Mouse (Mus musculus) spleen, adult 18-20 months (tissue): ENCODE data around the gene Plcb4.

Experiments used
- DNase-seq, 2 experiments: peaks; one replicate each; pipeline ENCODE4 v3.0.0; 2022; ENCODE audit warnings: mixed read lengths in 2 of 2

Plcb4 gene

DNA sequence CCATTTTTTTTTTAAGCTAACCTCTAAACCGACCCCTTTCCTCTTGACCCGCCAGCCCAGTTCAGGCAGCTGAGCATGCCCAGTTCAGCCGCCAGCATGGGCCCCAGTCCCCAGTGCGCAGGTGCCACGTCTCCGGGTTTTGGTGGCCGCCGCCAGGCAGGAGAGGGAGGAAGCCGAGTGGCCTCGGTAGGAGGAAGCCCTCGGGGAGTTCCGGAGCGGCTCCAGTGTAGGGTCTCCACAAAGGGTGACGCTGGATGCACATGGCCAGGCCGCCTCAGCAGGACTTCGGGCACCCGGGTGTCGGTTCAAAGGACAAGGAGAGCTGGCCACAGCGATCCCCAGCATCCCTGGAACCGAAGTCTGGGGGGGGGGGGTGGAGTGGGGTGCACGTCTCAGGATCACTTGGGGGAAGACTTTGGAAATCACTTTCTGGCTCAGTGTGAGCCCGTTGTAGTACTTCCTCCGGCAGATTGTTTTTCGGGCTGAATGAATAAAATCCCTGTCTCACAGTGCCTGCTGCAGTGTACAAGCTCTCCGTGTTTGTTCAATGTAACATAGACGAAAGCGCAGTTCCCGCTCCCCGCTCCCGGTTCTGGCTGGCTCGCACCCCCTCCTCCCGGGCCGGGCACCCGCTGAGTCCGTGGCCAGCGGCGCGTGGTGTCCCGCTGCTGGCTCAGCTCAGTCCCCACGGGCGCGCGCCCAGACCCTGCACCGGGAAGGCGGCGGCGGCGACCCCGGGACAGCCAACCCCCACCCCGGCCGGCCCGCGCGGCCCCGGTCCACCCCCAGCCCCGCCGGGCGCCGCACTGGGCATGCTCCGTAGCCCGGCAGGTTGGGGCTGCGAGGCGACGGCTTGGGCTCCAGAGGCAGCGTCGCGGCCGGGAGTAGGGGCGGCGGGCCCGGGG lies at the start of gene Plcb4:
Gene Plcb4 (plus strand): TSS at position 526 of the 905 bp plus-strand sequence.
- DNase-seq, result peak; percentile 39 to 43

GRCm38 (mm10) chr2:135614651-135615261 lies 44.1 kb upstream of the Plcb4 start:
- no peak for DNase-seq

DNA sequence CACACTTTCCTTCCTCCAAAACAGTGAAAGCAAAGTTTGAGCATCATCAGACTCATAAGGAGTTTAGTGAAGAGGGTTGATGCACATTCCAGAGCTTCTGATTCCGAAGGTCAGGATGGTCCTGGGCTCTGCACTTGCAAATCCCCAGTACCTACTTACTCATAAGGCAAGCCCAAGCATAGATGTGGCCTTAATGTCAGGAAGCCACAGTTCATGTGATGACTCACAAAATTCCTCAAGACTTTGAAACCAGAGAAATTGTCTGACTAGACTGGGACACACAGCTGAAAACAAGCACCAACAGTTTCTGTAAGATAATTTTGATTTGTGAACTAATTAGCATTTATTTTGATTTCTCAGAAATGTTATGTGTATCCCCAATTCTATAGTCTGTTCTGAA lies 42.7 kb upstream of the Plcb4 start:
- DNase-seq, result no peak

GRCm38 (mm10) chr2:135618551-135618950 lies 40.3 kb upstream of the Plcb4 start:
- no peak for DNase-seq

- DNase-seq, result no peak
Observed at GRCm38 (mm10) chr2:135619956-135620355, 38.9 kb upstream of the Plcb4 start.

DNA sequence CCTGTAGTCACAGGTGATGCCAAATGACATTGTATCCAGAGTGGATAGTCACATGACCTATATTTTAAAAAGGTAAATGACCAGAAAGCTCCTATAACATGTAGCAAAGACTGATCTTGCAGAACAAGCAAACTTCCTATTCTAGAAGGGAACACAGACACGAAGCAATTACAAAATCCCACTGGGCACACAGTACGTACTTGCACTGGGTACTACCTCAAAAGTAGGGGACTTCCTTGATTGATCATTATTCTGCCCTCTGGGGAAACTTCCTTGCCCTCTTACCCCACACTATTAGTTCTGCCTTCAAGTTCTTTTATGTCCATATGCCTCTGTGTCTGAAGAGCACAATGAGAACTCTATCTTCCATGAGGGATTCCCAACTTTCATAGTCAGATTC lies 31.0 kb upstream of the Plcb4 start:
- no peak for DNase-seq

GRCm38 (mm10) chr2:135637227-135637626 lies 21.6 kb upstream of the Plcb4 start:
- DNase-seq, result no peak

DNA sequence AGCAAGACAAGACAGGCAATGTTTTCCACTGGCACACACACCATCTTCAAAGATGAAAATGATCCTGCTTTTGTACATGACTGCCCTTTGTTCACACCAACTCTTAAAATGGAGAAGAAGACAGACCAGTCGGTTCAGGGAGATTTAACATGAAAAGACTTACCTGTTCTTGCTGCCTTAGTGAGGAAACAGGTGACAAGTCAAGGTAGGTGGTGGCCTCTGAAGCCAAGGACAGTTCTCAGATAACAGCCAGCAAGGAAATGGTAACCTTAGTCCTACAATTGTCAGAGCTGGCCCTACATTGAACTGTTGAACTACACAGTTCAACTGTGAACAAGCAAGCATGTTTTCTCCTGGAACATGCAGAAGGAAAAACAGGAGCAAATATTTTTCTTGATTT lies 17.8 kb upstream of the Plcb4 start:
- no peak for DNase-seq

- no peak for DNase-seq
Observed at GRCm38 (mm10) chr2:135641636-135642035, 17.2 kb upstream of the Plcb4 start.

- DNase-seq, result no peak
Observed at GRCm38 (mm10) chr2:135646226-135646625, 12.6 kb upstream of the Plcb4 start.

DNA sequence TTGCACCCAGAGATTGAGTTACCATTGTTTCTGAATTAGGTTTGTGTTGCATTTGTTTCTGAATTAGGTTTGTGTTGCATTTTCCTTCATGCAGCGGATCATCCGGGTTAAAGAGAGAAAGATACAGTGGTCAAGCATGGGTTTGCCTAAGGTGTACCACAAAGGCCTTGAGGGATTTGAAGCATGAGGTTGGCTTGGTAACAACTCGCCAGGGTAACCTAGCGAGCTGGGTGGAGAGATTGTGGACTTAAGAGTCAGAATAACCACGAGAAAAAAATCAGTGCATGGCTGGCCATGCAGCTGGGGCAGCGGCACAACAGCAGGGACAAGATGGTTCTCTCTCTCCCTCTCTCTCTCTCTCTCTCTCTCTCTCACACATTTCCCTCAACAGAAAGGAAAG lies 12.2 kb upstream of the Plcb4 start:
- no peak for DNase-seq

DNA sequence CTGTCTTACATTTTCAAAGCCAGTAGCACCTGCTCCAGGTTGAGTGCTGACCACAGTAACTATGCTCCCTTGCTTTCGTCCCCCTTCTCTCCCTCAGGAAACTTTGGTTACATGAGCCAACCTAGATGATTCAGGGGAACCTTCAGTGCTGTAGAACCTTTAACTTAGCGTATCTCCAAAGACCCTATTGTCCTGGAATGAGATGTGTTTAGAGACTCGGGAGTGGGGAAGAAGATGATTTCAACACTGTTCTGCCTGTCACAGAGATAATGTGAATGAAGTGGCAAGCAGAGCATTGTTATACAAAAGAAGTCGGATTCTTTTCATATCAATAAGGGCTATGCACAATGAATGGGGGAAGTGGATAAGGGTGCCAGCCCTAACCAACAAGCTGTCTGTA lies 10.8 kb upstream of the Plcb4 start:
- DNase-seq, result no peak

GRCm38 (mm10) chr2:135650885-135651284 lies 7.9 kb upstream of the Plcb4 start:
- DNase-seq, result no peak

- DNase-seq, result no peak
Observed at GRCm38 (mm10) chr2:135652040-135652439, 6.8 kb upstream of the Plcb4 start.

DNA sequence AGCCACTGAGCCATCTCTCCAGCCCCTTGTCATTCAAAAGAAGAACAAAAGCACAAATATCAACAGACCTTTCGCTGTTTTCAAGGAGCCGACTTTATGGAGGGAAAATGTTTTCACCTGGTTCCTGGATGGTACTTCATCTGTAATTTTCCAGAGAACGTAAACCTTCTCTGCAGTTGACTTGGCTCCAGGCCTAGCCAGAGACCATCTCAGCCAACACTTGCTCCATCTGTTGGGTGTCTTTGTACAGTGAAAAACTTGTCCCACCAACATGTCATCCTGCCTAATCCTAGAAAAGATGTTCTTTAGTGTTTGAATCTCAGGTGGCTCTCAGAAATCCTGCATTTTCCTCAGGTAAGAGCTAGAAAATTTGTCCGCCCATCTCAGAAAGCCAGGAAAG lies 6.4 kb upstream of the Plcb4 start:
- DNase-seq, result no peak

DNA sequence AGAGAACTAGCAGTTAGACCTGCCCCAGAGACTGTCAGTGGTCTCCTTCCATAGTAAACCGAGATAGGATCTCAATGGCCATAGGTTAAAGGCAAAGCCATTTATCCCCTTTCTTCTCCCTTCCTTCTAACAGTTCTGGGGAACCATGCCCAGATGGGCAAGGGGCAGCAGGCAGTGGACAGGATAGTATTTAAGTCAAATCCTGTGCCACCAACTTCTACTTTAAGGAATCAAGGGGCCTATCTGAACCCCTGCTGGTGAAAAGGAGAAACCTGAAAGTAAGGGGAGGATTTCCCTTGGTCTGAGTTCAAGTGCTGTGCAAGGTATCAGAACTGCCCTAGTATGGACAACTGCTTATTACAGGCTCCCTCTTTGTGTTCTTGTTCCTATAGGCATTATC lies 2.9 kb upstream of the Plcb4 start:
- DNase-seq, result no peak

GRCm38 (mm10) chr2:135656586-135656985 lies 2.2 kb upstream of the Plcb4 start:
- DNase-seq, result no peak

- DNase-seq, result peak; percentile 6 to 17
Observed at GRCm38 (mm10) chr2:135659391-135660180, 775 bp downstream of the Plcb4 start.

DNA sequence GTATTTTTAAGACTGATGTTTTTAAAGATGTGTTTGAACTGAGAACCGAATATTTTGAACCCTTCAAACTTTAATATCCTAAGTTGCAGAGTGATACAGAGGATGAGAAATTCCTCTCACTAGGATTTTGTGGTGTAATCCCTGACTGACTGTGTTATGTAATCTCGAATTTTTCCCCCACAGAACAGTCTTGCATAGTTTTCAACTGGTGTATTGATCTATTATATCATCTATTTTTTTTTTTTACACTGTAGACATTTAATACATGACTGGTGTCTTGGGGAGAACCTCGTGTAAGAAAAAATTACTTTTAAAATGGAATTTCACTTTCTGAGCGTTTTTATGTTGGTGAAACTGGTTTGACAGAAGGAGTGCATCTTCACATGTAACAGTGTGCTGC lies 2.0 kb downstream of the Plcb4 start:
- no peak for DNase-seq

DNA sequence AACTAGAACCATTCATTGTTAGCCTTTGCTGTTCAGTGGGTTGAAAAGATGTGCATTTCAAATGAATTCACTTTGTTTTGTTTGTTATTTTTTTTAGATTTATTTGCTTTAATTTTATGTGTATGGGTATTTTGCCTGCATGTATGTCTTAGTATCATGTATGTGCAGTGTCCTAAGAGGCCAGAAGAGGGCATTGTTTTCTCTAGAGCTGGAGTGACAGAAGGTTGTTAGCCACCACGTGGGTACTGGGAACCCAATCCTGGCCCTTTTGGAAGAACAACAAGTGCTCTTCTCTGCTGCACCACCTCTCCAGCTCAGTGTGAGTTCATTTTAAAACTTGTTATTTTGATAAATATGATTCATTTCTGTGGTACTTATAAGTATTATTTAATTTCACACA lies 5.0 kb downstream of the Plcb4 start:
- DNase-seq, result no peak

- no peak for DNase-seq
Observed at GRCm38 (mm10) chr2:135667496-135667895, 8.7 kb downstream of the Plcb4 start.

- DNase-seq, result no peak
Observed at GRCm38 (mm10) chr2:135672459-135673104, 13.8 kb downstream of the Plcb4 start.

DNA sequence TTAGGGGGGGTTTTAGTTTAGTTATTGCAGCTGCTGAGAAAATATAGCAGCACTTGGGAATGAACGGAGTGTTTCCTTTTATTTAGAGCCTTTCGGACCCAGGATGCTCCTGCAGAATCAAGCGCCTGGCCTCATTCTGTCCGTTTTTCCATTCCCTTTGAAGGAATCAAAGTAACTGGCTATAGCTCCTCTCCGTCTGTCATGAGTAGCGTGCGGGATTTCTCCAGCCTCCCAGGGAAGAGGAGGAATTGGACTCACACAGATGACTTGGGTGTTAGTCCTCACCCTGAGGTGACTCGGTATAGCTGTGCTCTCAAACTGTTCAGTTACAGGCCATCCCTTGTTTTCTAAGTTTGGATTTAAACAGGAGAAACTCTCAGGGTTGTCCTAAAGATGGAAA lies 14.8 kb downstream of the Plcb4 start:
- no peak for DNase-seq
